ENCODE assay signal across 24 mouse cellular contexts in the genomic region with DNA sequence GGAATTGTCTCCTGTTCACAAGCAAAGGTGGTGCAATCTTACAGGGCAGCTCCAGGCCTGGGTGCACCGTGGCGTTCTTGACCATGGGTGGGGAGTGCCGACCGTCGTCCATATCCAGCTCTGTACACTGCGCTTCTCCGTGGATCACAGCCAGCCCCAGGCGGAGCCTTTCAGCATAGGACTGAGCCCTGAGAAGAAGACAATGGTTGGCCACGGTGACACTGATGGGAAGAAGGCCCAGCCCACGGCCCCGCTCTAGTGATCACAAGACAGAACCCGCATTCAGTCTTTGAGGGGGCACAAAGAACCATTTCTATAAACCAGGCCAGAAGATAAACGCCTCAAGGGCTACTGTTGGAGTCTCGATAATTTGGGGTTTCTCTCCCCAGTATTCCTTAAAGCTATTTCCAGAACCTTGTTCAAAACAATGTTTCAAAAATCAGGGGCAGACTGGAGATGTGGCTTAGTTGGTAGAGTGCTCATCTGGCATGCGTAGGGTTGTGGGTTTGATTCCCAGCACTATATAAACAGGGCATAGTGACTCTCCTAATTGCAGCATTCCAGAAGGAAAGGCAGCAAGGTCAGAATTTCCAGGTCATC. TPM values are rescaled to one million over a fixed set of nuclear protein-coding genes. Genes with fewer than 3 reads are reported as not detected.
A peak's percentile ranks its signal among the peaks of the same experiment; 100 is the strongest.
DNase-seq lines count a peak whose midpoint lies in the region; ATAC-seq and TF ChIP-seq lines count a peak whose summit lies in the region.
"Had no signal": no experiment of that assay in that cellular context is flagged by ENCODE, and none has a peak within 500 bp of the region (broad histone marks: within the 10 kb centered on the region; RNA-seq: fewer than 3 reads in every experiment).

No protein-coding gene starts in this region.

- no peaks in the 10 kb centered on the region for H3K9me3 ChIP-seq in kidney, embryonic 14.5 days (ENCODE audit: control insufficient read depth, low read length)
- H3K9me3 ChIP-seq: embryonic facial prominence, embryonic 15.5 days; forebrain, embryonic 10.5 days; heart, embryonic 12.5 days had no signal

- H3K4me1 ChIP-seq in kidney, embryonic 14.5 days (ENCODE audit: control insufficient read depth, insufficient read depth, low read length): no peaks in the 10 kb centered on the region
- H3K4me1 ChIP-seq: embryonic facial prominence, embryonic 15.5 days had no signal

- intact Hi-C loops in left cerebral cortex, adult 2 months (cut with DNase I): no loop called here
- intact Hi-C loops in left cerebral cortex, postnatal 25 days (cut with DNase I): no loop called here

- H3K36me3 ChIP-seq in kidney, embryonic 14.5 days (ENCODE audit: control insufficient read depth, insufficient read depth, low read length): peaks cover 98% of the 10 kb centered on the region

- TF ChIP-seq CTCF in left cerebral cortex, adult 2 months (IDR thresholded peaks at IDR 0.05): no peak

- H3K9ac ChIP-seq in kidney, embryonic 14.5 days (ENCODE audit: low read depth, low read length): no peak overlapping the region
- H3K9ac ChIP-seq: embryonic facial prominence, embryonic 15.5 days; heart, embryonic 12.5 days had no signal

- no peak overlapping the region for H3K4me3 ChIP-seq in kidney, embryonic 14.5 days (ENCODE audit: low read length)
- H3K4me3 ChIP-seq in left cerebral cortex, adult 2 months: no peak overlapping the region
- H3K4me3 ChIP-seq: embryonic facial prominence, embryonic 15.5 days; erythroblast, embryonic 14.5 days; forebrain, embryonic 10.5 days; gastrocnemius, adult 2 months; heart, embryonic 12.5 days had no signal

- peak; percentile 37 for DNase-seq in kidney, postnatal 10 days
- DNase-seq in left cerebral cortex, adult 2 months (ENCODE audit: extremely low spot score in 1 of 2, low spot score in 2 of 2): no peak
- no peak for DNase-seq in left cerebral cortex, postnatal 25 days (ENCODE audit: low spot score in 2 of 2)
- peak; percentile 63 for DNase-seq in testis, postnatal 10 days (ENCODE audit: low spot score)
- DNase-seq in testis, postnatal 14 days (ENCODE audit: low spot score): no peak
- DNase-seq: adrenal gland, postnatal 14 days; cerebellum, adult 18-20 months; embryo, embryonic 11 days; gastrocnemius, adult 2 months; gastrocnemius, postnatal 25 days had no signal

- no peaks in the 10 kb centered on the region for H3K27me3 ChIP-seq in kidney, embryonic 14.5 days (ENCODE audit: control insufficient read depth, insufficient read depth, low read length)
- H3K27me3 ChIP-seq: embryonic facial prominence, embryonic 15.5 days; heart, embryonic 12.5 days; Patski had no signal

- H3K27ac ChIP-seq in kidney, embryonic 14.5 days (ENCODE audit: low read depth, low read length): no peak overlapping the region
- H3K27ac ChIP-seq in left cerebral cortex, adult 2 months: peak overlapping the region; percentile 0; the same call in 1 of the 2 replicates
- H3K27ac ChIP-seq: forebrain, embryonic 10.5 days; gastrocnemius, adult 2 months had no signal

- no peak overlapping the region for H3K4me2 ChIP-seq in kidney, embryonic 14.5 days (replicated peaks; ENCODE audit: low read depth, low read length)
- H3K4me2 ChIP-seq: embryonic facial prominence, embryonic 15.5 days; heart, embryonic 12.5 days had no signal

- WGBS in kidney, embryonic 14.5 days: 89% methylated on average over 15 of the region's 15 CpGs

- no peak for ATAC-seq in kidney, embryonic 14.5 days (ENCODE audit: low FRiP score, low TSS enrichment)
- ATAC-seq in megakaryocyte progenitor cell, adult 5-6 weeks (replicated peaks; ENCODE audit: poor library complexity): no peak
- ATAC-seq: activated CD4-positive, CD25-positive, alpha-beta regulatory T cell, adult 4 months; forebrain, embryonic 14.5 days; Patski had no signal

RNA-seq across cellular contexts. Expression of a gene that starts 11.2 kb away (rescaled TPM):
- polyA plus RNA-seq in kidney, embryonic 14.5 days (2014; fragmentation: Nextera tagmentation; extraction: Ambion mirVana): 0.34 and 0.39 TPM in 2 replicates
- under 1 TPM in 1 of 2 experiments, not detected in 1; 0.16 TPM for total RNA-seq in left cerebral cortex, adult 2 months (2021)
- total RNA-seq in left cerebral cortex, postnatal 25 days (2021): not detected
- total RNA-seq in megakaryocyte progenitor cell, adult 5-6 weeks (2015): not detected in 2 replicates
- total RNA-seq in megakaryocyte progenitor cell, adult 5-6 weeks (2017): 0.07 TPM in 1 of 2 replicates, not detected in the other
- total RNA-seq: adrenal gland, adult 18-20 months; adrenal gland, postnatal 14 days; gastrocnemius, postnatal 25 days; granulocyte monocyte progenitor cell, adult 5-6 weeks; heart, postnatal 25 days; MEL had no signal
- polyA plus RNA-seq: activated CD4-positive, CD25-positive, alpha-beta regulatory T cell, adult 4 months; embryonic facial prominence, embryonic 11.5 days; erythroblast, embryonic 14.5 days; forebrain, embryonic 14.5 days; heart, embryonic 12.5 days had no signal

RNA-seq across cellular contexts. Expression of a gene that starts 16.7 kb away (rescaled TPM):
- polyA plus RNA-seq in kidney, embryonic 14.5 days (2014; fragmentation: Nextera tagmentation; extraction: Ambion mirVana): 160 and 212 TPM in 2 replicates
- total RNA-seq in left cerebral cortex, adult 2 months (2021): 10 to 100 TPM; 78.3 to 85.6 TPM
- 10 to 100 TPM; 65.7 to 76.2 TPM for total RNA-seq in left cerebral cortex, postnatal 25 days (2021)
- 46.9 and 49.3 TPM in 2 replicates for total RNA-seq in megakaryocyte progenitor cell, adult 5-6 weeks (2015)
- total RNA-seq in megakaryocyte progenitor cell, adult 5-6 weeks (2017): 27.9 and 33.0 TPM in 2 replicates

RNA-seq across cellular contexts. Expression of a gene that starts 43.4 kb away (rescaled TPM):
- 79.7 and 80.8 TPM in 2 replicates for polyA plus RNA-seq in kidney, embryonic 14.5 days (2014; fragmentation: Nextera tagmentation; extraction: Ambion mirVana)
- total RNA-seq in left cerebral cortex, adult 2 months (2021): 10 to 100 TPM; 27.2 to 28.0 TPM
- 10 to 100 TPM; 31.3 to 33.7 TPM for total RNA-seq in left cerebral cortex, postnatal 25 days (2021)
- total RNA-seq in megakaryocyte progenitor cell, adult 5-6 weeks (2015): 74.1 and 75.9 TPM in 2 replicates
- 71.7 and 76.0 TPM in 2 replicates for total RNA-seq in megakaryocyte progenitor cell, adult 5-6 weeks (2017)

RNA-seq across cellular contexts. Expression of a gene that starts 53.5 kb away (rescaled TPM):
- polyA plus RNA-seq in kidney, embryonic 14.5 days (2014; fragmentation: Nextera tagmentation; extraction: Ambion mirVana): 3.0 and 3.7 TPM in 2 replicates
- total RNA-seq in left cerebral cortex, adult 2 months (2021): 1 to 10 TPM; 6.1 to 6.8 TPM
- total RNA-seq in left cerebral cortex, postnatal 25 days (2021): 1 to 10 TPM; 4.9 to 5.5 TPM
- 7.6 and 15.5 TPM in 2 replicates for total RNA-seq in megakaryocyte progenitor cell, adult 5-6 weeks (2015)
- 6.7 and 26.1 TPM in 2 replicates for total RNA-seq in megakaryocyte progenitor cell, adult 5-6 weeks (2017)
- total RNA-seq: granulocyte monocyte progenitor cell, adult 5-6 weeks had no signal
- polyA plus RNA-seq: activated CD4-positive, CD25-positive, alpha-beta regulatory T cell, adult 4 months had no signal

Comparison
In these comparisons a context has a peak if more than half of its experiments do, and no peak if none do; other contexts are left out.
1. DNase-seq: peak in kidney, postnatal 10 days (single experiment) and testis, postnatal 10 days (single experiment); none in left cerebral cortex, adult 2 months (0 of 2), left cerebral cortex, postnatal 25 days (0 of 2) and testis, postnatal 14 days (single experiment).